Mouse (Mus musculus) megakaryocyte, embryonic 14.5 days (primary cell): Measurements from ENCODE around the gene Olfr1158.

Source experiments
- FLI1 ChIP-seq: IDR thresholded peaks from 2 replicates; pipeline ENCODE4 v1.6.1; 2012; ENCODE audit warnings: low read length, inconsistent platforms, mixed read lengths
- GATA1 ChIP-seq: IDR thresholded peaks from 3 replicates; pipeline ENCODE4 v1.6.1; 2012; ENCODE audit warnings: mixed read lengths, low read length, inconsistent platforms, borderline replicate concordance

GRCm38 (mm10) chr2:87968199-87968598 is 21.7 kb upstream of the Olfr1158 start, which contains the start of gene Olfr1157:
- TF ChIP-seq GATA1 (no peak), FLI1 (no peak)
